Mouse (Mus musculus) C2C12 (cell line): ENCODE data around the gene Nrxn3.

Experiments used
- CTCF ChIP-seq: IDR thresholded peaks from one replicate; pipeline ENCODE4 v1.5.1; 2011; ENCODE audit not compliant: control insufficient read depth, insufficient read depth, insufficient read length
- MYOD1 ChIP-seq: IDR thresholded peaks from one replicate; pipeline ENCODE4 v1.6.1; 2011; ENCODE audit warnings: low read depth; ENCODE audit not compliant: control insufficient read depth, insufficient read length

- no peak for TF ChIP-seq CTCF
- TF ChIP-seq MYOD1 = no peak
Measured at GRCm38 (mm10) chr12:90181566-90181965, 1458.9 kb downstream of the Nrxn3 start.
